Mouse (Mus musculus) lung, adult 2 months (tissue): ENCODE data around the gene Slc25a13.

Experiments used
- CTCF ChIP-seq: fragments of 200-500 bp; IDR thresholded peaks from 2 replicates; pipeline ENCODE4 v1.5.1; 2011; ENCODE audit warnings: mild to moderate bottlenecking, low read length, control low read depth; ENCODE audit not compliant: insufficient read depth
- POLR2A ChIP-seq: fragments of 200-500 bp; IDR thresholded peaks from 2 replicates; pipeline ENCODE4 v1.6.1; 2011; ENCODE audit warnings: low read depth, mild to moderate bottlenecking, control low read depth, low read length, borderline replicate concordance; ENCODE audit errors: extremely low read depth

DNA sequence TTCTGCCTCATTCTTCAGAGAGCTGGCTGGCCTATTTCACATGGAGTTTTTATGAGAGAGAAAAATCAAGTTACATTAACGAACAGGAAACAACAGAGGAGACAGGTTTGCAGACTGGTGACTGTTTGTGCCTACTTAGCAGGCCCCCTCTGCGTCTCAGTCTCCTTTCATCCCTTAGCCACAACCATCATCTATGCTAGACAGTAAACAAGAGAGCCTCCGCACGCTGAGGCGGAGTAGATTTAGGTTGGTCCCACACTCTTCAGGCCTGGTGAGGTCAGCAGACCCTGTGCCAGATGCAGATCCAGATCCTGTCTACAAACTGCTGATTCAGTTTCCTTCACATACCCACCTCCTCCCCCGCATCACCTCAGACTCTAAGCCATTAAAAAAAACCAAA, 28.0 kb downstream of the Slc25a13 start:
- TF ChIP-seq POLR2A (no peak), CTCF (no peak)
